Mouse (Mus musculus): ENCODE data around the gene Slc29a1. TPM values are rescaled to one million over a fixed set of nuclear protein-coding genes. Genes with fewer than 3 reads are reported as not detected.

Gene Slc29a1
- total RNA-seq, 2 experiments from 2014 or later = 19.0 to 19.9 TPM

GRCm38 (mm10) chr17:45612921-45613320 is 13.5 kb upstream of the Slc29a1 start:
- no peak for DNase-seq (ENCODE audit: extremely low spot score in 1 of 2, low spot score in 1 of 2)

- DNase-seq (ENCODE audit: extremely low spot score in 1 of 2, low spot score in 1 of 2) = no peak
These were observed 12.6 kb upstream of the Slc29a1 start for GRCm38 (mm10) chr17:45612008-45612407.

GRCm38 (mm10) chr17:45610144-45610866 is 10.9 kb upstream of the Slc29a1 start:
- no peak for DNase-seq (ENCODE audit: extremely low spot score in 1 of 2, low spot score in 1 of 2)

DNA sequence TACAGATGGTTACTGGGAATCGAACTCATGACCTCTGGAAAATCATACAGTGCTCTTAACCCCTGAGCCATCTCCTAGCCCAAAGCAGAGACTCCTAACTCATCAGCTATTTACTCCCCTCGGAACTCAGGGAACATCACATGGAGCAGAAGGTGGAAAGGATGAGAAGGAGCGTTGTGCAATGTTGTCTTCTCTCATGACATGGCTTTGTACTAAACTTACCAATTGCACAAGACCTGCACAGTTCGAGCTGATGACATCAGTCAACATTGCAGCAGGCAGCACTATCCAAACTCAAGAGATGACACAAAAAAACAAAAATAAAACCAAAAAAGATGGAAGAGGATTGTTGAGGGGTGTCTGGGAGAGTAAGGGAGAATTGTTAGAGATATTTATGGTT is 9.0 kb upstream of the Slc29a1 start:
- DNase-seq (ENCODE audit: extremely low spot score in 1 of 2, low spot score in 1 of 2) = no peak

- no peak for DNase-seq (ENCODE audit: extremely low spot score in 1 of 2, low spot score in 1 of 2)
These were observed 7.8 kb upstream of the Slc29a1 start for GRCm38 (mm10) chr17:45606992-45607879.

GRCm38 (mm10) chr17:45602984-45603383 is 3.6 kb upstream of the Slc29a1 start:
- no peak for DNase-seq (ENCODE audit: extremely low spot score in 1 of 2, low spot score in 1 of 2)

DNA sequence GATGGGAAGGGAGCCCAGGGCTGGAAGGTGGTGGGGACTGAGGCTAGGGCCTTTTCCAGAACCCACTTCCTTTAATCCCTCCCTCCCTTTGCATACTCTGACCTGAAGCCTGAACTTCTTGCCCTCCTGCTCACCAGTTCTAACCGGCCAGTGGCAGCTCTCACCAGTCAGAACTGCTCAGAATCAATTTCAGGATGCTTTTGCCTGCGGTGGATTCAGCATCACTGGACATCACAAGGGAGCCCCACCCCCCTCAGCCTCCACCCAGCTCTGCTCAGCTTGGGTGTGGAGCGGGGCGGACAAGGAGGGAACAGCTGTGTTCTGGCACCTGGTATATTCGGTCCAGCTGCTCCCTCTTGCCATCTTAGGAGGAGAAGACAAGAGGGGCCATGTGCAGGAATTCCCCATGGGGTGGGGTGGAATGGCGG is 2.5 kb upstream of the Slc29a1 start, which contains the start of gene Mymx:
TSS of gene Mymx (minus strand) at position 226 of the 428 bp plus-strand sequence.
- no peak for DNase-seq (ENCODE audit: extremely low spot score in 1 of 2, low spot score in 1 of 2)

DNA sequence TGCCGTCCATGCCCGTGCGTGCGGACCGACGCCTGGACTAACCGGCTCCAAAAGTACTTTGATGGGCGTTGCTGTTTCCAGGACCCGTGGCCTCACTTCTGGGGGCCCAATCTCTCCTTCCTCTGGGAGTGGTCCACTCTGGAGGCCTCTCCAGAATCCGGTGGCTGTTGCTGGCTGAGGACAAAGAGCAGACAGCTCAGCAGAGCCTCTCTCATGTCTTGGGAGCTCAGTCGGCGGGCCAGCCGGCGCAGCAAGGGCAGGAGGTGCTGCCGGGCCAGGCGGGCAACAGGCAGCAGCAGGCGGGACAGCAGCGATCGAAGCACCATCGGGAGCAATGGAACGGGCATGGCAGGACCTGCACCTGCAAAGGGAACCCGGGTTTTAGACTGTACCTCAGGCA is 1.9 kb upstream of the Slc29a1 start:
- no peak for DNase-seq (ENCODE audit: extremely low spot score in 1 of 2, low spot score in 1 of 2)

GRCm38 (mm10) chr17:45600267-45600666 is 861 bp upstream of the Slc29a1 start:
- no peak for DNase-seq (ENCODE audit: extremely low spot score in 1 of 2, low spot score in 1 of 2)

- DNase-seq (ENCODE audit: extremely low spot score in 1 of 2, low spot score in 1 of 2) = no peak
These were observed 515 bp downstream of the Slc29a1 start for GRCm38 (mm10) chr17:45598891-45599290.

DNA sequence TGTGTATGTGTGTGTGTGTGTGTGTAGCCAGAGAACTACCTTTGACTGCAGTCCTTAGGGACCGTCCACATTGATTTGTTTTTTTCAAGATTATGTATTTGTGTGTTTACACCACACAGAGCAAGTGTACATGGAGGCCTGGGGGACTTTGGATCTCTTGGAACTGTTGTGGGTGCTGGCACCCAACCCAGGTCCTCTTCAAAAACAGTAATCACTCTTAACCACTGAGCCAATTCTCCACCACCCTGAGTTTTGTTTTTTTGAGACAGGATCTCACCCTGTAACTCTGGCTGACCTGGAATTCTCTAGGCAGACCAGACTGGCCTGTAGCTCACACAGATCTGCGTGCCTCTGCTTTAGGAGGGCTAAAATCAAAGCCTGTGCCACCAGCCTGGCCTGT is 1.0 kb downstream of the Slc29a1 start:
- DNase-seq (ENCODE audit: extremely low spot score in 1 of 2, low spot score in 1 of 2) = no peak

GRCm38 (mm10) chr17:45597787-45598186 is 1.6 kb downstream of the Slc29a1 start:
- no peak for DNase-seq (ENCODE audit: extremely low spot score in 1 of 2, low spot score in 1 of 2)

DNA sequence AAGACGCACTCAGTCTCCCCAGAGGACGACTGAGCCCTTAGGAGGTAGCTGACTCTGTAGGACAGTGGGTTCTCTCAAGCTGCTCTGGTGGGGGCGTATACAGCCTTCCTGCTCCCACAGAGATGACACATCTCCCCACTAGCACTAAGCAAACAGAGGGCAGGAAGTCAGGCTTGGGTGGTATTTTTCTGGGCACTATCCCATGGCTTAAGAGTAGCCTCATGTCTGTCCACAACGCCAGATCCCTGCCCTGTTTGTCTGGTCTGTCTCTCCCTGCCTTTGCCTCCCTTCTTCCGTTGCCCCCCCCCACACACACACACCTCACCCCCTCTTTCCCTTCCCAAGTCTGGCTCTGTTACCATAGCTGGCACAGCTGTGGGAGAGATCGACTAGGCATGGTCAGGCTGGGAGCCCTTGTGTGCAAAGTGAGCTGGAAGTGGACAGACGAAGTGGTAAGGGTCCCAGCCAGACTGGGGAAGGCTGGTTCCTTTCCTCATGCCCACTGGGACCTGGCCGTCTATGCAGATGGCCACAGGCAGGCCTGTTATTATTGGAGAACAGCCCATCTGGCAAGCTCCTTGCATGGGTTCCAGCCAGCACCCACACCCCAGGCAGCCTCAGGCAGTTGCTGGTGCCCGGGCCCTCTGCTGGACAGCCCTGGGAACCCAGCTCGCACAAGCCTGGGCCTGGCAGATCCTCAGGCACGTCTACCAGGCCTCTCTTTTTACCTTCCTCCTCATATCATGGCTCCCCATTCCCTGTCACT is 2.6 kb downstream of the Slc29a1 start:
- peak; percentile 45 to 51 for DNase-seq (ENCODE audit: extremely low spot score in 1 of 2, low spot score in 1 of 2)

GRCm38 (mm10) chr17:45595736-45596390 is 3.5 kb downstream of the Slc29a1 start:
- DNase-seq (ENCODE audit: extremely low spot score in 1 of 2, low spot score in 1 of 2) = no peak

DNA sequence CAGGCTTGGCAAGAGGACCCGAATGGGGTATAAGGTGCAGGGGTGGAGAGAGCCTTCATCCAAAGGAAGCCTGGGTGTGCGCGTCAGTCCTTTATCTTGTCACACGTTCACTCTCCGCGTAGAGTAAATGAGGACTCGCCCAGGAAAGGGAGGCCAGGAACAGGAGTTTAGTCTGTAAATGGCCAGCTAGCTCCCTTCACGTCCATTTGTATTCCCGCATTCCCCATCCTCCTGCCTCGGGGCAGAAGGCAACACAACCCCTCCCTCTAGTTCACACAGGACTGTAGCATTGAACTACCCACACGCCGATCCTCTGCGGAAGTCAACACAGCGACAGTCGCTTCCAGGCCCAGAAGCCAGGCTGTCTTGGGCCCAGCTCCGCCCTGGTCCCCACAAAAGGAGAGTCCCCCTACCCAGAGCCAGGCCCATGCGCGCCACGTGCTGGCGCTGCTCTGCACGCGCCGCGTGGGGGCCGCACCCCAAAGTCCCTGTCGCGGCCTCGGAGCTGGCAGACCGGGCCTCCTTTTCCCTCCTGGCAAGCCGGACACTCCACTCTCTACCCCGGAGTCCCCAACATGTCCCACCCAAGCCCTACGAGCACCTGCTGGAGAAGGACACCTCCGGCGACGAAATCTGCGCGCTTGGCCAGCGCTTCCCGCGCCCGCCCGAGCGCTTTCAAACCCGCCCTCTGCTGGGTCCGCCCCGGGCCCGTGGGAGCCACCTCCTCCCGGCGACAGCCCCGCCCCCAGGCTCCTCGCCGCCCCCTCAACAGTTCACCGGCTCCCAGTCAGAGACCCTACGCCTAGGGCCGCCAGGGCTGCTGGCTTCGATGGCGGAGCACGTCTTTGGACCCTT is 4.3 kb downstream of the Slc29a1 start:
- peak in 1 of 2 experiments; percentile 54 for DNase-seq (ENCODE audit: extremely low spot score in 1 of 2, low spot score in 1 of 2)

DNA sequence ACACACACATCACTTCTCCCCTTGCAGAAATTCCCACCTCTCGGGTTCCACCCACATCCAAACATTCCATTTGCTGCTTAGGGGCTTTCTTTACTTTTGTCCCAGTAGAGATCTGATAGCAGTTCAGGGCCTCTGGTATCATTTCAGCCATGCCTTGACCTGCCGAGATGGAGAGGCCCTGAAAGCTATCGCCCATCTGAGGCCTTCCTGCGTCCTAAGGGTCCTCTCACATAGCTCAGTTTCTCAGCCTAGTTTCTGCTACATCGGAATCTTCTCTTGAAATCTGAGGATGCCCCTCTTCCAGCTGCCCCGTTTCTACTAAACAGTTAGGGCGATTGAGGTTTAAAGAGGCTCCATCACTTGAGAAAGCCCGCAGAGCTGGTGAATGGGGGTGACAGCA is 5.2 kb downstream of the Slc29a1 start:
- no peak for DNase-seq (ENCODE audit: extremely low spot score in 1 of 2, low spot score in 1 of 2)

- no peak for DNase-seq (ENCODE audit: extremely low spot score in 1 of 2, low spot score in 1 of 2)
These were observed 5.9 kb downstream of the Slc29a1 start for GRCm38 (mm10) chr17:45593479-45593878.

GRCm38 (mm10) chr17:45592606-45593431 is 6.6 kb downstream of the Slc29a1 start:
- no peak for DNase-seq (ENCODE audit: extremely low spot score in 1 of 2, low spot score in 1 of 2)

All from layer of hippocampus, postnatal 25 days (tissue).